Mouse (Mus musculus) liver, adult 2 months (tissue): ENCODE results near the gene Haghl.

Source experiments
- CTCF ChIP-seq: fragments of 200-500 bp; IDR thresholded peaks from 2 replicates; pipeline ENCODE4 v1.5.1; 2011; ENCODE audit warnings: low read depth, low read length, control low read depth
- POLR2A ChIP-seq: fragments of 200-500 bp; IDR thresholded peaks from 2 replicates; pipeline ENCODE4 v1.6.1; 2011; ENCODE audit warnings: low read length, control low read depth; ENCODE audit not compliant: insufficient read depth; ENCODE audit errors: extremely low read depth

- TF ChIP-seq CTCF: no peak
- TF ChIP-seq POLR2A: no peak
These were observed 50.2 kb downstream of the Haghl start for GRCm38 (mm10) chr17:25735246-25735645.
